Mouse (Mus musculus): ENCODE results near the gene Map4k3. TPM values are rescaled to one million over a fixed set of nuclear protein-coding genes. Genes with fewer than 3 reads are reported as not detected.
"Not testable (repeated sequence)": the region's sequence is repeated elsewhere in the genome, so short reads cannot be mapped to it uniquely, and the experiment has no call there.

The Map4k3 gene
- polyA plus RNA-seq, 1 experiment from 2014 or later: 23.6 TPM

- WGBS: under 1% methylated on average over 30 of the region's 30 CpGs
These were observed 151.1 kb downstream of the Map4k3 start for GRCm38 (mm10) chr17:80577214-80577613.

GRCm38 (mm10) chr17:80575008-80575407, 153.3 kb downstream of the Map4k3 start:
- no peak for ATAC-seq (ENCODE audit: insufficient number of reproducible peaks, low FRiP score, low TSS enrichment, low read depth)
- WGBS: 61% methylated on average over 7 of the region's 7 CpGs
- Histone ChIP-seq H3K36me3 (peaks cover 2% of the 10 kb centered on the region; the same call in 1 of the 2 replicates), H3K27me3 (no peaks in the 10 kb centered on the region), H3K9ac (no peak overlapping the region), H3K27ac (replicated peaks) (no peak overlapping the region), H3K9me3 (replicated peaks) (no peaks in the 10 kb centered on the region), H3K4me3 (replicated peaks) (no peak overlapping the region), H3K4me1 (peaks cover 6% of the 10 kb centered on the region), H3K4me2 (replicated peaks) (no peak overlapping the region)

More at GRCm38 (mm10) chr17:80577214-80577613, 151.1 kb downstream of the Map4k3 start:
- H3K4me1 ChIP-seq: peaks cover 4% of the 10 kb centered on the region
- peak overlapping the region; percentile 41 for H3K9ac ChIP-seq
- no peaks in the 10 kb centered on the region for H3K9me3 ChIP-seq (replicated peaks)
- H3K27me3 ChIP-seq: no peaks in the 10 kb centered on the region
- H3K4me3 ChIP-seq (replicated peaks): peak overlapping the region; percentile 45
- peak; percentile 91 for ATAC-seq (ENCODE audit: insufficient number of reproducible peaks, low FRiP score, low TSS enrichment, low read depth)
- H3K36me3 ChIP-seq: peaks cover 12% of the 10 kb centered on the region
- peak overlapping the region; percentile 94 for H3K4me2 ChIP-seq (replicated peaks)
- H3K27ac ChIP-seq (replicated peaks): no peak overlapping the region

- ATAC-seq (ENCODE audit: insufficient number of reproducible peaks, low FRiP score, low TSS enrichment, low read depth): no peak
- Histone ChIP-seq H3K9ac (no peak overlapping the region), H3K27ac (replicated peaks) (no peak overlapping the region), H3K36me3 (no peaks in the 10 kb centered on the region), H3K4me1 (peaks cover 6% of the 10 kb centered on the region), H3K9me3 (replicated peaks) (no peaks in the 10 kb centered on the region), H3K4me2 (replicated peaks) (no peak overlapping the region), H3K27me3 (no peaks in the 10 kb centered on the region), H3K4me3 (replicated peaks) (no peak overlapping the region)
- 82% methylated on average over 7 of the region's 7 CpGs for WGBS
These were observed 153.8 kb downstream of the Map4k3 start for GRCm38 (mm10) chr17:80574471-80574965.

GRCm38 (mm10) chr17:80572187-80572935, 155.9 kb downstream of the Map4k3 start:
- 90% methylated on average over 13 of the region's 13 CpGs for WGBS

GRCm38 (mm10) chr17:80571460-80571859, 156.8 kb downstream of the Map4k3 start:
- H3K36me3 ChIP-seq: no peaks in the 10 kb centered on the region
- no peak overlapping the region for H3K4me3 ChIP-seq (replicated peaks)
- no peaks in the 10 kb centered on the region for H3K27me3 ChIP-seq
- ATAC-seq (ENCODE audit: insufficient number of reproducible peaks, low FRiP score, low TSS enrichment, low read depth): no peak
- no peak overlapping the region for H3K4me2 ChIP-seq (replicated peaks)
- 74% methylated on average over 4 of the region's 4 CpGs for WGBS
- H3K9me3 ChIP-seq (replicated peaks): no peaks in the 10 kb centered on the region
- H3K9ac ChIP-seq: no peak overlapping the region
- H3K4me1 ChIP-seq: 0 out of 2 replicates have a peak, but pooled peaks cover 3% of the 10 kb centered on the region
- H3K27ac ChIP-seq (replicated peaks): no peak overlapping the region

More at GRCm38 (mm10) chr17:80572187-80572935, 155.9 kb downstream of the Map4k3 start:
- H3K27me3 ChIP-seq: no peaks in the 10 kb centered on the region
- no peaks in the 10 kb centered on the region for H3K36me3 ChIP-seq
- H3K4me2 ChIP-seq (replicated peaks): no peak overlapping the region
- no peak overlapping the region for H3K27ac ChIP-seq (replicated peaks)
- H3K4me1 ChIP-seq: peaks cover 6% of the 10 kb centered on the region
- H3K4me3 ChIP-seq (replicated peaks): no peak overlapping the region
- no peaks in the 10 kb centered on the region for H3K9me3 ChIP-seq (replicated peaks)
- no peak for ATAC-seq (ENCODE audit: insufficient number of reproducible peaks, low FRiP score, low TSS enrichment, low read depth)
- H3K9ac ChIP-seq: no peak overlapping the region

- not testable (repeated sequence) for H3K27me3 ChIP-seq; H3K9ac ChIP-seq; H3K9me3 ChIP-seq (replicated peaks); H3K27ac ChIP-seq (replicated peaks); H3K36me3 ChIP-seq; H3K4me1 ChIP-seq; H3K4me3 ChIP-seq (replicated peaks); H3K4me2 ChIP-seq (replicated peaks); ATAC-seq (ENCODE audit: insufficient number of reproducible peaks, low FRiP score, low TSS enrichment, low read depth)
- WGBS: 88% methylated on average over 1 of the region's 2 CpGs
These were observed 158.6 kb downstream of the Map4k3 start for GRCm38 (mm10) chr17:80569718-80570117.

- Histone ChIP-seq H3K36me3 (no peaks in the 10 kb centered on the region), H3K4me1 (0 out of 2 replicates have a peak, but pooled peaks cover 3% of the 10 kb centered on the region), H3K9ac (no peak overlapping the region), H3K27me3 (no peaks in the 10 kb centered on the region), H3K4me2 (replicated peaks) (no peak overlapping the region), H3K9me3 (replicated peaks) (no peaks in the 10 kb centered on the region), H3K27ac (replicated peaks) (no peak overlapping the region), H3K4me3 (replicated peaks) (no peak overlapping the region)
- ATAC-seq (ENCODE audit: insufficient number of reproducible peaks, low FRiP score, low TSS enrichment, low read depth): no peak
- 90% methylated on average over 6 of the region's 6 CpGs for WGBS
These were observed 159.3 kb downstream of the Map4k3 start for GRCm38 (mm10) chr17:80568842-80569601.

- Histone ChIP-seq H3K9ac (no peak overlapping the region), H3K36me3 (no peaks in the 10 kb centered on the region), H3K27ac (replicated peaks) (no peak overlapping the region), H3K4me2 (replicated peaks) (no peak overlapping the region), H3K9me3 (replicated peaks) (no peaks in the 10 kb centered on the region), H3K27me3 (no peaks in the 10 kb centered on the region), H3K4me1 (0 out of 2 replicates have a peak, but pooled peaks cover 3% of the 10 kb centered on the region), H3K4me3 (replicated peaks) (no peak overlapping the region)
- no peak for ATAC-seq (ENCODE audit: insufficient number of reproducible peaks, low FRiP score, low TSS enrichment, low read depth)
- WGBS: 77% methylated on average over 2 of the region's 2 CpGs
These were observed 159.8 kb downstream of the Map4k3 start for GRCm38 (mm10) chr17:80568441-80568840.

GRCm38 (mm10) chr17:80564611-80564924, 163.7 kb downstream of the Map4k3 start:
- H3K4me1 ChIP-seq: no peaks in the 10 kb centered on the region
- no peaks in the 10 kb centered on the region for H3K36me3 ChIP-seq
- ATAC-seq (ENCODE audit: insufficient number of reproducible peaks, low FRiP score, low TSS enrichment, low read depth): no peak
- no peak overlapping the region for H3K4me2 ChIP-seq (replicated peaks)
- H3K27ac ChIP-seq (replicated peaks): no peak overlapping the region
- H3K9ac ChIP-seq: no peak overlapping the region
- no peaks in the 10 kb centered on the region for H3K9me3 ChIP-seq (replicated peaks)
- no peak overlapping the region for H3K4me3 ChIP-seq (replicated peaks)
- no peaks in the 10 kb centered on the region for H3K27me3 ChIP-seq
- 64% methylated on average over 3 of the region's 3 CpGs for WGBS

GRCm38 (mm10) chr17:80563762-80564610, 164.3 kb downstream of the Map4k3 start:
- not testable (repeated sequence) for H3K9ac ChIP-seq; H3K36me3 ChIP-seq; H3K4me2 ChIP-seq (replicated peaks); ATAC-seq (ENCODE audit: insufficient number of reproducible peaks, low FRiP score, low TSS enrichment, low read depth); H3K9me3 ChIP-seq (replicated peaks); H3K4me3 ChIP-seq (replicated peaks); H3K27me3 ChIP-seq; H3K4me1 ChIP-seq; H3K27ac ChIP-seq (replicated peaks)
- WGBS: 94% methylated on average over 27 of the region's 27 CpGs

- Histone ChIP-seq H3K27me3 (no peaks in the 10 kb centered on the region), H3K4me3 (replicated peaks) (no peak overlapping the region), H3K9me3 (replicated peaks) (no peaks in the 10 kb centered on the region), H3K9ac (no peak overlapping the region), H3K4me1 (no peaks in the 10 kb centered on the region), H3K4me2 (replicated peaks) (no peak overlapping the region), H3K27ac (replicated peaks) (no peak overlapping the region), H3K36me3 (no peaks in the 10 kb centered on the region)
- ATAC-seq (ENCODE audit: insufficient number of reproducible peaks, low FRiP score, low TSS enrichment, low read depth): no peak
- 78% methylated on average over 5 of the region's 5 CpGs for WGBS
These were observed 165.5 kb downstream of the Map4k3 start for GRCm38 (mm10) chr17:80562792-80563191.

Measured in embryonic facial prominence, embryonic 15.5 days (tissue).